Mouse (Mus musculus): Measurements from ENCODE around the gene Auts2.

- TF ChIP-seq ZNF384 (IDR thresholded peaks at IDR 0.05; ENCODE audit: low read depth, low read length) (no peak), MAFK (IDR thresholded peaks at IDR 0.05; ENCODE audit: insufficient read depth, low read depth, low read length) (no peak), ZC3H11A (IDR thresholded peaks at IDR 0.05; ENCODE audit: borderline replicate concordance, low read depth, low read length) (no peak), CHD2 (IDR thresholded peaks at IDR 0.05; ENCODE audit: low read depth, low read length) (no peak), HCFC1 (IDR thresholded peaks at IDR 0.05; ENCODE audit: borderline replicate concordance, insufficient read depth, low read length) (no peak)
Measured at GRCm38 (mm10) chr5:131717359-131717965, 825.7 kb downstream of the Auts2 start.
